Mouse (Mus musculus) heart, postnatal 25 days (tissue): ENCODE measurements around the gene Tlx3. TPM values are rescaled to one million over a fixed set of nuclear protein-coding genes. Genes with fewer than 3 reads are reported as not detected.

Source experiments
- DNase-seq: peaks from one replicate; pipeline ENCODE4 v3.0.0; 2022; ENCODE audit warnings: low spot score
- intact Hi-C: fragments of 180-260 bp; cut with DNase I; formaldehyde crosslinking; loops from one replicate; pipeline ENCODE4 v1.15.1; 2025
- total RNA-seq, 2 experiments: library from RNA; stranded (reverse); gene quantifications; 2 replicates each; pipeline ENCODE4 v1.2.3; 2021

Gene Tlx3
- total RNA-seq: not detected

DNA sequence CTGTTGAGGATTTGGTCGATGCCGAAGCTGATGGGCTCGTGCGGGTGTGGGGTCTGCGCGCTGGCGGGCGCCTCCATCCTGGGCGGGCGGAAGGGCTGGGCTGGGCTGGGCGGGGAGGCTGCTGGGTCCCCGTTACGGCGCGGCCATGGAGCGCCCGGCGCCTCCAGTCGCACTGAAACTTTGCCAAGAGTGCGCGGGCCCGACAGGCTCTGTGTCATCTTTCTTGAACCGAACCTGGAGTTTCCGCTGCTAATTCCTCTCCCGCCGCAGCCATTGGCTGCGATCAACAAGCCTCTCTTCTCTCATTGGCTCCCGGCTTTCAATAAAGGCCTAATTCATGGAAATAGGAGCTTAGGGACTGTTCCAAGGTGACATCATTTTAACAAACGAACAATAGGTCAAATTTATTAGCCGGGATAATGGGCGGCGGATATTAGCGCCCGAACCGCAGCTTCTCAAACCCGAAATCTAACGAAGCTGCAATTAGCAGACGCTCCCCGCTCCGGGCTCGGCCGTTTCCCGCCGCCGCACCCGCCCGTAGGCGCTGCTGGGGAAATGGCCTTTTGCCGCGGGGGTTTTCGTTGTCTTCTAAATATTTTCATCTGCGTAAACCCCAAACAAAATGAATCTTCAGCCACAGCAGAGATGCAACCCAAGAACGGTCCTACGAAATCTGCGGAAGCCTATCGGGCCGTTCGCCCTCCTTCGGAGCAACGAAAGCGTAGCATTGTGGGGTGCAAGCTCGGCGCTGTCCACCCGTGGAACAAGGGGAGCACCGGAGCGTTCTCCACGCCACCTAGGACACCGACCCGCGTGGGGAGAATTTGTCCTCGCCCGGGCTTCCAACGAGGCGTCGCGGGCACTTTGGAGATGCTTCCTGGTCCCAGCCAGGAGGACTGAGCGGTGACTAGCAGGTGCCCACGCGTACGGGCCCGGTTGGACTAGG lies at the start of gene Tlx3:
Gene Tlx3, minus strand, starts transcription at position 207 of the 946 bp plus-strand sequence.
- DNase-seq: no peak
- intact Hi-C loops: no loop called here

DNA sequence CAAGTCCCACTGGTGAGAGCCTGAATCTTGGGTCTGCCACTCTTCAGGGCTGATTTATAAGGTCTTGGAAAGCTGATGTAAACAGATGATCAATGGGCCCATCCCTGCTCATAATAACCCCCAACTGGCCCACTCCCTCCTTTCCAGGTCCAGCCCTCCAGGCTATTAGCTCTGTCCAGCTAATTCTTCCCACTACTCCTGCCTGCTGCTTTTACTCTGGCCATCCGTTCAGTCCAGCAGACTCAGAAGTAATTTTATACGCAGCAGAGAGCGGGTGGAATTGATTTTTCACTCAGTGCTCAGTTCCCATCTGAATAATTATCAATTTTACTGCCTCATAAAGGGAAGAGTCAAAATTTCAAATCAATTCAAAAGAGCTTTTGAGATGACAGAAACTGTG lies 36.9 kb upstream of the Tlx3 start:
- no peak for DNase-seq
- intact Hi-C loops: no loop called here

DNA sequence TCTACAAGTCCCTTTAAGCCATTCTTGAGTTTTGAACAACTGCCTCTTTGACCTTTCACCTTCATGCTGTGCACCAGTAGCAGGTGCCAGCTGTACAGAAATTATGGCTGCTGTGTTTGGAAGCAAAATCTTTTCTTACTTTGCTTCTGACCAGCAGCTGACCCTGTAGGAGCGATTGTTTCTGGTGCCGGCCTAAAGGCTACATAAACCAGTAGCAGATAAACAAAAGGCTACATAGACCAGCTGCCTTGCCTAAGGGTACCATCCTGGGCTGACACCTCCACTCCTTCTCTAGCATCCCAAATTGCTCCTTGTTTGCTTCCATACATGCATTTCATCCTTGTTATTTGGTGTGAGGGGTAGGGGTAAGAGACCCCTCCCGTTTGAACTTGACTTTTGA lies 30.7 kb upstream of the Tlx3 start:
- DNase-seq: no peak
- intact Hi-C loops: no loop called here

DNA sequence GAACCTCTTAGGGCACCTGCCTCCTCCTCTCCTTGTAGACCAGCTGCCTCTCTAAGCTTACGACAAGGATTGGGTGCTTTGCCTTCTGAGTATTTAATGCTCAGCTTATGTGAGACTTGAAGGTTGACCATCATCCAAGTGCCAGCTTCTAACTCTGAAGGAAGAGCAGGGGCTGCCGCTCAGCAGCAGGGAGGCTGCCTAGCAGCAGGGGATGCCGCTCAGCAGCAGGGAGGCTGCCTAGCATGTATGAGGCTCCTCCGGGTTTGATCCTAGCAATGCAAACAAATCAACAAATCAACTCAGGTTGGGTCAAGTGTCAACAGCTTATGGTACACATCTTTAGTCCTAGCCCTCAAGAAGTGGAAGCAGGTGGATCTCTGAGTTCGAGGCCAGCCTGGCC lies 28.7 kb upstream of the Tlx3 start:
- intact Hi-C loops: no loop called here
- DNase-seq: no peak

GRCm38 (mm10) chr11:33228186-33228585 lies 24.8 kb upstream of the Tlx3 start:
- intact Hi-C loops: no loop called here
- DNase-seq: no peak

DNA sequence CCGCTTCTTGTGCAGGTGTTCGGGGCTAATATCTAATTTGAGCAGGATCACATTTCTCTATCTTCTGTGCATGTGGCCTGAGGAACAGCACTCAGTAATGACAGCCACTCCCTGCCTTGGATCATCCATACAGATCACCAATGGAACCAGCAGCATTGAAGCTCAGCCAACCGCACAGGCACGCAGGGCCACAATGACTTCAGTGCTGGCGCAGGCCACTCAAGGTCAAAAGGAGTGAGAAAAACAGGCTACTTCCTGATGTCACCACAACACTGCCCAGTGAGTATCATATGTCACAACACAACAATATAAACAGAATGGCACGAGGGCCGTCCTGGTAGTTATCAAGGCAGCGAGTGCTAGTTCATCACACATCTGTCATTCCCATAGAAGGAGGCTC lies 23.1 kb upstream of the Tlx3 start:
- intact Hi-C loops: no loop called here

DNA sequence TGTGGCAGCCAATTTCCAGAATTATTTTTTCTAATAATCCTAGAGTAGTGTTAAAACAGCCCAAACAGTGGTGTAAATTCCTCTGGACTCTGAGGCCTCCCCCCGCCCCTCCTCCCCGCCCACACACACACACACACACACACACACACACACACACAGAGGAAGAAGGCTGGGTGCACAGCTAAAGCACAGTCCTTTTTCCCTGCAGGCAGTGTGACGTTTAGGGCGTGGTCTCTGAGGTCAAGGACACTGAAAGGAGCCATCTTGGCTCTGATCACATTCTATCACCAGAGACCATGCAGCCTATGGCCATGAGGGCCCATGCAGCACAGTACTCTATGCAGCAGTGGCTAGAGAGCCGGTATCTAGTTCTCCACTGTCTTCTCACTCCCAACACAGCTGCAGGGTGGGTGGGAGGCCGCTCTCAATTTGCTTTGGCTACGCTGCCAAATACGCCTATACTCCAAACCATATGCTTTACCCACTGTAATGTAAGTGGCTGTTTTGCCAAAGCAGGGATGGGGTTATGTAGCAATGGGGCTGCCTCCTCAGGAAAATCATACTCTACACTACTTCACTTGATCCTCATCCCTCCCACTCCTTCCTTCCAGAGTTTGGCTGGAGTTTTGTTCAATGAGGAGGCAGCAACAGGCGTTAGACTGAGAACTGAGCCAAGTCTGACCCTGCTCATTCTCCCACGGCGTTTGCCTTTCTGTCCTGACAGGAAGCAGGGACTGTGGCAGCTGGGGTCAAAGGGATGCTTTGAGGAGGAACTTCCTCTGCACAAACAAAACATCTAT lies 18.4 kb upstream of the Tlx3 start:
- no peak for DNase-seq
- intact Hi-C loops: no loop called here

More for the DNA sequence above, 23.1 kb upstream of the Tlx3 start:
- no peak for DNase-seq

DNA sequence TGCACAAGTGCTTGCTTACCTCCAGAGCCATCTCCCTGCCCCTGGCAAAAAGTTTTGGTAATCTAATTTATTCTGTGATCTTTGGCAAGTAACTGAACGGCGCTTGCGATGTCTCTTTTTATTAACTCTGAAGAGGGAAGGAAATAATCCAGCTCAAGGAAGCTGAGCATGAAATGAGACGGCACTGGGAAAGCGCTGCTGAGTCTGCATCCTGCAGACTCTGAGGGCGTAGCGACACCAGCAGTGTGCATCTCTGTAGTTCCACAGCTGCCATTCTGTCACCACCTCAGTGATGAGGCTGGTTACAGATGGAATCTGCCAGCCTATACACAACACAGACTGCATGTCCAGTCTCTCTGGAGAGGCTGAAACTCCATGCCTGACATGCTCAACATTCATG lies 17.4 kb upstream of the Tlx3 start:
- intact Hi-C loops: no loop called here
- no peak for DNase-seq

- no peak for DNase-seq
- intact Hi-C loops: no loop called here
Measured at GRCm38 (mm10) chr11:33217384-33218079, 14.1 kb upstream of the Tlx3 start.

- no peak for DNase-seq
- intact Hi-C loops: no loop called here
Measured at GRCm38 (mm10) chr11:33207411-33207810, 4.0 kb upstream of the Tlx3 start.

- intact Hi-C loops: no loop called here
- no peak for DNase-seq
Measured at GRCm38 (mm10) chr11:33204966-33205365, 1.6 kb upstream of the Tlx3 start.

- intact Hi-C loops: no loop called here
- DNase-seq: no peak
Measured at GRCm38 (mm10) chr11:33204329-33204705, 928 bp upstream of the Tlx3 start.

- intact Hi-C loops: no loop called here
Measured at GRCm38 (mm10) chr11:33202972-33203371, 417 bp downstream of the Tlx3 start.

GRCm38 (mm10) chr11:33202296-33202695 lies 1.1 kb downstream of the Tlx3 start:
- no peak for DNase-seq
- intact Hi-C loops: no loop called here

More at GRCm38 (mm10) chr11:33202972-33203371, 417 bp downstream of the Tlx3 start:
- no peak for DNase-seq

DNA sequence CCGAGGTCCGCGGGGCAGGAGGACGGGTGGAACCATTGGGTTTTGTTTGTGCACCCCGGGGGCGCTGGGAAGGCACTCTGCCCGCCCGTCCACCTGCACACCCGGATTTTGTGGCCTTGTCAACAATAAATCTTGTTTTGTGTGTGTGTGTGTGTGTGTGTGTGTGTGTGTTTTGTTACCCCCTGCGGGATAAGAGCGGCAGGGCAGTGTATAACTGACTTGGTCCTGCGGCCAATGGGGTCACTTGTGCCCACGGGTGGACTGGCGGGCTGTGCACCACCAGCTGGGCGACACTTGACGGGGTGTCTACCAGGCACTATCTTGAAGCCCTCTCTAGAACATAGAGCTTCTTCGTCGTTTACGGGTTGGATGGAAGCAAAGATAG lies 1.8 kb downstream of the Tlx3 start:
- intact Hi-C loops: no loop called here
- DNase-seq: no peak

GRCm38 (mm10) chr11:33200764-33201625 lies 2.4 kb downstream of the Tlx3 start:
- no peak for DNase-seq
- intact Hi-C loops: no loop called here

- DNase-seq: no peak
- intact Hi-C loops: no loop called here
Measured at GRCm38 (mm10) chr11:33199906-33200763, 3.3 kb downstream of the Tlx3 start.

DNA sequence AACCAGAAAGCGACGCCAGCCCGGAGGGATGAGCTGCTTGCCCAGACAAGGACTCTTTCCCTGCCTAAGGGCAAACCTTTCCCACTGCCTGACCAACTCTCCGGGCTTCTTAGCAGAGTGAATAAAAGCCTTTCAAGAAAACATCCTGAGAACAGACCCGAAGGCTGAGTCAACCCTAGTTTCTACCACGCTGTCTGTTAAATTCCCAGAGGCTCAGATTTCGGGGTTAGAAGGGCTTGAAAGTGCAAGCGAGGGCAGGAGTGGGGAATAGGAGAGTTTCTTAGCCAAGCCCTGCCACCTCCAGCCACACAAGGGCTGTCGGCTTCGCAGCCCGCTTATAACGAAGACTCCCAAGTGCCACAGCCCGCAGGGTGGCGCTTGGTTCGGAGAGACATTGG lies 4.3 kb downstream of the Tlx3 start:
- intact Hi-C loops: no loop called here
- DNase-seq: no peak
